Mouse (Mus musculus) hindbrain, embryonic 13.5 days (tissue): ENCODE results near the gene Creb3l1. TPM values are rescaled to one million over a fixed set of nuclear protein-coding genes. Genes with fewer than 3 reads are reported as not detected.

ENCODE experiments used
- microRNA-seq: library from miRNA; unstranded; fragments of <30 nt; microRNA quantifications from one replicate; pipeline ENCODE4, GENCODE M21; 2016
- polyA plus RNA-seq: library from polyadenylated mRNA; unstranded; fragments of >200 nt; fragmentation: Nextera tagmentation; extraction: Ambion mirVana; gene quantifications from 2 replicates; pipeline ENCODE4 v1.2.1, GENCODE M21; 2015

Gene Creb3l1
- polyA plus RNA-seq, 1 experiment from 2014 or later: 1.3 TPM

Small RNAs within 50 kb of the gene (microRNA-seq; reads per million reads assigned to microRNA genes)
- not detected for gene Mir6999

Other genes with a start within 250 kb of the Creb3l1 start
- gene Chrm4, start 97.3 kb downstream of the Creb3l1 start, polyA plus RNA-seq: 1.0 and 1.1 TPM in 2 replicates
- gene Mdk, start 92.2 kb downstream of the Creb3l1 start, polyA plus RNA-seq: 313 and 316 TPM in 2 replicates
- gene Gm9821, start 78.8 kb downstream of the Creb3l1 start, polyA plus RNA-seq: 0.13 and 0.25 TPM in 2 replicates
- gene Dgkz, start 48.6 kb downstream of the Creb3l1 start, polyA plus RNA-seq: 25.0 and 26.0 TPM in 2 replicates
- 38.4 and 39.6 TPM in 2 replicates for gene Phf21a, start 68.6 kb upstream of the Creb3l1 start, polyA plus RNA-seq